13 mouse cellular contexts compared by ENCODE assay signal in the genomic region with DNA sequence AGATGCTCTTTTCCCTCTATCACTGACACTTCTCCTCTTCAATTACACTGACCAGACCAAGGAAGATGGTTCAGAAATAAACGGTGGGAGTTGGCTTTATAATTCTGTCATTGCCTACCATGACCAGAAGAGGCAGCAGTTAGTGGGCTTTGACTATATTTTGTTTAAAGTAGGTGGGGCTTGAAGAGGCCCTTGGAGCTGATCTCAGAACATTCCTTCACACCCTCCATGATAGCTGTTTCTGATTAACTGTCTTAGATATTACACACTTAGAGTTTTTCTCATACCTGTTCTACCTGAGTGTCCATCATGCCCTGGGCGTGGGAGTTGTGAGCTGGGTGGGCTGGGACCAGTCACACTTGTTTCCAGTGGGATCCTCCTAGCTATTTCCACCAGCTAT. TPM values are rescaled to one million over a fixed set of nuclear protein-coding genes. Genes with fewer than 3 reads are reported as not detected.
DNase-seq lines count a peak whose midpoint lies in the region; ATAC-seq and TF ChIP-seq lines count a peak whose summit lies in the region.
"Had no signal": no experiment of that assay in that cellular context is flagged by ENCODE, and none has a peak within 500 bp of the region (broad histone marks: within the 10 kb centered on the region; RNA-seq: fewer than 3 reads in every experiment).

No protein-coding gene starts in this region.

- peak; percentile 39 for TF ChIP-seq CTCF in kidney, postnatal 0 days (IDR thresholded peaks at IDR 0.05; ENCODE audit: low read depth)
- TF ChIP-seq CTCF in E14TG2a.4 (conservative IDR thresholded peaks at IDR 0.05; ENCODE audit: low read length): peak; percentile 32

- H3K9me3 ChIP-seq in kidney, postnatal 0 days (replicated peaks; ENCODE audit: low read length): no peaks in the 10 kb centered on the region
- H3K9me3 ChIP-seq in E14TG2a.4 (ENCODE audit: low read length): no peaks in the 10 kb centered on the region
- H3K9me3 ChIP-seq: midbrain, embryonic 10.5 days had no signal

- H3K27ac ChIP-seq in kidney, postnatal 0 days: no peak overlapping the region
- H3K27ac ChIP-seq in brown adipose tissue, adult 24 weeks (replicated peaks; ENCODE audit: low read depth, low read length): peak overlapping the region; percentile 81
- H3K27ac ChIP-seq: midbrain, embryonic 10.5 days had no signal

- H3K4me1 ChIP-seq in kidney, postnatal 0 days (replicated peaks; ENCODE audit: insufficient read depth, low read length): peaks cover 37% of the 10 kb centered on the region
- H3K4me1 ChIP-seq in E14TG2a.4 (replicated peaks; ENCODE audit: low read depth, low read length): no peaks in the 10 kb centered on the region; the same call in 1 of the 2 replicates
- H3K4me1 ChIP-seq in brown adipose tissue, adult 24 weeks (ENCODE audit: control insufficient read depth, insufficient read depth, insufficient read length, low read length): peaks cover 55% of the 10 kb centered on the region

- no peak overlapping the region for H3K4me2 ChIP-seq in kidney, postnatal 0 days (ENCODE audit: low read length)

- H3K9ac ChIP-seq in kidney, postnatal 0 days (ENCODE audit: low read depth, low read length): no peak overlapping the region

- DNase-seq in kidney, postnatal 0 days (ENCODE audit: low spot score): peak; percentile 49
- DNase-seq in kidney, adult 9 months: no peak
- peak; percentile 19 for DNase-seq in lung, postnatal 10 days
- DNase-seq in left cerebral cortex, adult 9 months (ENCODE audit: low spot score in 2 of 2): no peak
- no peak for DNase-seq in layer of hippocampus, adult 8-10 months (ENCODE audit: low spot score in 2 of 2)
- DNase-seq: cerebellum, adult 8-10 months; embryo, embryonic 11 days; kidney, postnatal 14 days had no signal

- WGBS in kidney, postnatal 0 days: 88% methylated on average over 2 of the region's 2 CpGs

- H3K36me3 ChIP-seq in kidney, postnatal 0 days (ENCODE audit: insufficient read depth, low read length): 0 out of 2 replicates have a peak, but pooled peaks cover 4% of the 10 kb centered on the region
- no peaks in the 10 kb centered on the region for H3K36me3 ChIP-seq in E14TG2a.4 (ENCODE audit: insufficient read depth, low read length)

- no peak for ATAC-seq in kidney, postnatal 0 days (replicated peaks; ENCODE audit: low FRiP score, low read depth)
- ATAC-seq: CD4-positive, CD25-positive, alpha-beta regulatory T cell, adult 4 months had no signal

- H3K4me3 ChIP-seq in kidney, postnatal 0 days (replicated peaks; ENCODE audit: low read depth, low read length): no peak overlapping the region
- H3K4me3 ChIP-seq in E14TG2a.4 (replicated peaks; ENCODE audit: low read length): no peak overlapping the region
- H3K4me3 ChIP-seq in brown adipose tissue, adult 24 weeks (ENCODE audit: insufficient read depth, low read depth, low read length): no peak overlapping the region
- H3K4me3 ChIP-seq: midbrain, embryonic 10.5 days; myocyte had no signal

- no peaks in the 10 kb centered on the region for H3K27me3 ChIP-seq in kidney, postnatal 0 days (ENCODE audit: insufficient read depth, low read length)
- 0 out of 2 replicates have a peak, but pooled peaks cover 4% of the 10 kb centered on the region for H3K27me3 ChIP-seq in E14TG2a.4 (ENCODE audit: insufficient read depth, low read length)

RNA-seq across cellular contexts. Expression of a gene that starts 28.5 kb away (rescaled TPM):
- polyA plus RNA-seq in kidney, postnatal 0 days (2015; fragmentation: Nextera tagmentation; extraction: Ambion mirVana): 87.4 and 99.7 TPM in 2 replicates
- polyA plus RNA-seq in brown adipose tissue, adult 24 weeks (2012; ENCODE audit: insufficient read depth, insufficient read length, missing spikeins): 63.4 and 130 TPM in 2 replicates
- 10 to 100 TPM; 65.5 to 73.4 (median 69.4) TPM for total RNA-seq in layer of hippocampus, adult 8-10 months (2022)
- polyA plus RNA-seq: CD4-positive, CD25-positive, alpha-beta regulatory T cell, adult 4 months had no signal

Comparison
In these comparisons a context has a peak if more than half of its experiments do, and no peak if none do; other contexts are left out.
1. DNase-seq: peak in kidney, postnatal 0 days (single experiment) and lung, postnatal 10 days (single experiment); none in kidney, adult 9 months (single experiment), left cerebral cortex, adult 9 months (0 of 2) and layer of hippocampus, adult 8-10 months (0 of 2).